Mouse (Mus musculus): ENCODE measurements around the gene Hopx. TPM values are rescaled to one million over a fixed set of nuclear protein-coding genes. Genes with fewer than 3 reads are reported as not detected.

Gene Hopx
- polyA plus RNA-seq, 1 experiment from 2014 or later, result 0.14 TPM

- no peak overlapping the region for H3K4me2 ChIP-seq
- DNase-seq, result peak; percentile 20
- no peak overlapping the region for H3K9ac ChIP-seq
- no peak overlapping the region for H3K4me3 ChIP-seq (replicated peaks)
- no peak overlapping the region for H3K27ac ChIP-seq
- H3K9me3 ChIP-seq (replicated peaks), result no peaks in the 10 kb centered on the region
- no peaks in the 10 kb centered on the region for H3K36me3 ChIP-seq
- H3K27me3 ChIP-seq, result peaks cover 16% of the 10 kb centered on the region
- ATAC-seq (ENCODE audit: low read depth), result no peak
- WGBS (ENCODE audit: insufficient replicate concordance), result 22% methylated on average over 1 of the region's 1 CpGs
- peaks cover 3% of the 10 kb centered on the region; the same call in 1 of the 2 replicates for H3K4me1 ChIP-seq (replicated peaks)
Measured at GRCm38 (mm10) chr5:77089294-77089693, 25.6 kb downstream of the Hopx start.

GRCm38 (mm10) chr5:77087122-77087521, 27.8 kb downstream of the Hopx start:
- H3K4me2 ChIP-seq, result no peak overlapping the region
- 68% methylated on average over 3 of the region's 3 CpGs for WGBS (ENCODE audit: insufficient replicate concordance)

GRCm38 (mm10) chr5:77086541-77086940, 28.4 kb downstream of the Hopx start:
- Histone ChIP-seq H3K4me1 (replicated peaks) (no peaks in the 10 kb centered on the region), H3K9me3 (replicated peaks) (no peaks in the 10 kb centered on the region), H3K4me3 (replicated peaks) (no peak overlapping the region), H3K27me3 (no peaks in the 10 kb centered on the region), H3K36me3 (no peaks in the 10 kb centered on the region), H3K4me2 (no peak overlapping the region), H3K9ac (no peak overlapping the region), H3K27ac (no peak overlapping the region)
- DNase-seq (no peak), ATAC-seq (ENCODE audit: low read depth) (no peak)
- WGBS (ENCODE audit: insufficient replicate concordance), result 73% methylated on average over 7 of the region's 7 CpGs

More at GRCm38 (mm10) chr5:77087122-77087521, 27.8 kb downstream of the Hopx start:
- DNase-seq, result no peak
- H3K27ac ChIP-seq, result no peak overlapping the region
- H3K4me1 ChIP-seq (replicated peaks), result no peaks in the 10 kb centered on the region
- H3K27me3 ChIP-seq, result no peaks in the 10 kb centered on the region
- no peaks in the 10 kb centered on the region for H3K36me3 ChIP-seq
- no peak overlapping the region for H3K4me3 ChIP-seq (replicated peaks)
- no peaks in the 10 kb centered on the region for H3K9me3 ChIP-seq (replicated peaks)
- H3K9ac ChIP-seq, result no peak overlapping the region
- ATAC-seq (ENCODE audit: low read depth), result no peak

- no peaks in the 10 kb centered on the region for H3K4me1 ChIP-seq (replicated peaks)
- 69% methylated on average over 10 of the region's 10 CpGs for WGBS (ENCODE audit: insufficient replicate concordance)
- no peak overlapping the region for H3K4me2 ChIP-seq
- no peaks in the 10 kb centered on the region for H3K27me3 ChIP-seq
- no peak overlapping the region for H3K9ac ChIP-seq
- ATAC-seq (ENCODE audit: low read depth) (no peak), DNase-seq (no peak)
- H3K36me3 ChIP-seq, result no peaks in the 10 kb centered on the region
- no peak overlapping the region for H3K4me3 ChIP-seq (replicated peaks)
- no peaks in the 10 kb centered on the region for H3K9me3 ChIP-seq (replicated peaks)
- H3K27ac ChIP-seq, result no peak overlapping the region
Measured at GRCm38 (mm10) chr5:77085753-77086450, 29.0 kb downstream of the Hopx start.

GRCm38 (mm10) chr5:77084418-77084817, 30.5 kb downstream of the Hopx start:
- Histone ChIP-seq H3K4me2 (no peak overlapping the region), H3K27ac (no peak overlapping the region), H3K4me1 (replicated peaks) (no peaks in the 10 kb centered on the region), H3K4me3 (replicated peaks) (no peak overlapping the region), H3K9me3 (replicated peaks) (no peaks in the 10 kb centered on the region), H3K27me3 (no peaks in the 10 kb centered on the region), H3K36me3 (no peaks in the 10 kb centered on the region), H3K9ac (no peak overlapping the region)
- ATAC-seq (ENCODE audit: low read depth), result no peak
- no peak for DNase-seq
- WGBS (ENCODE audit: insufficient replicate concordance), result 76% methylated on average over 4 of the region's 4 CpGs

- ATAC-seq (ENCODE audit: low read depth) (no peak), DNase-seq (no peak)
- Histone ChIP-seq H3K4me2 (no peak overlapping the region), H3K4me1 (replicated peaks) (no peaks in the 10 kb centered on the region), H3K27me3 (no peaks in the 10 kb centered on the region), H3K4me3 (replicated peaks) (no peak overlapping the region), H3K9ac (no peak overlapping the region), H3K27ac (no peak overlapping the region), H3K9me3 (replicated peaks) (no peaks in the 10 kb centered on the region), H3K36me3 (no peaks in the 10 kb centered on the region)
- 63% methylated on average over 7 of the region's 7 CpGs for WGBS (ENCODE audit: insufficient replicate concordance)
Measured at GRCm38 (mm10) chr5:77082735-77083134, 32.2 kb downstream of the Hopx start.

GRCm38 (mm10) chr5:77080761-77081160, 34.2 kb downstream of the Hopx start:
- Histone ChIP-seq H3K9me3 (replicated peaks) (no peaks in the 10 kb centered on the region), H3K4me1 (replicated peaks) (no peaks in the 10 kb centered on the region), H3K36me3 (no peaks in the 10 kb centered on the region), H3K4me2 (no peak overlapping the region), H3K9ac (no peak overlapping the region), H3K27me3 (no peaks in the 10 kb centered on the region), H3K4me3 (replicated peaks) (no peak overlapping the region), H3K27ac (no peak overlapping the region)
- ATAC-seq (ENCODE audit: low read depth) (no peak), DNase-seq (no peak)
- 76% methylated on average over 4 of the region's 4 CpGs for whole genome bisulfite sequencing (ENCODE audit: insufficient replicate concordance)

GRCm38 (mm10) chr5:77075951-77076350, 39.0 kb downstream of the Hopx start:
- DNase-seq (no peak), ATAC-seq (ENCODE audit: low read depth) (no peak)
- Histone ChIP-seq H3K4me1 (replicated peaks) (no peaks in the 10 kb centered on the region), H3K9ac (no peak overlapping the region), H3K4me2 (no peak overlapping the region), H3K4me3 (replicated peaks) (no peak overlapping the region), H3K27me3 (no peaks in the 10 kb centered on the region; the same call in 1 of the 2 replicates), H3K9me3 (replicated peaks) (no peaks in the 10 kb centered on the region), H3K27ac (no peak overlapping the region), H3K36me3 (no peaks in the 10 kb centered on the region)
- WGBS (ENCODE audit: insufficient replicate concordance), result 77% methylated on average over 4 of the region's 4 CpGs

- 54% methylated on average over 2 of the region's 2 CpGs for WGBS (ENCODE audit: insufficient replicate concordance)
- DNase-seq, result no peak
- no peak overlapping the region for H3K4me2 ChIP-seq
- H3K4me3 ChIP-seq (replicated peaks), result no peak overlapping the region
- no peak for ATAC-seq (ENCODE audit: low read depth)
- no peaks in the 10 kb centered on the region for H3K36me3 ChIP-seq
- H3K27me3 ChIP-seq, result no peaks in the 10 kb centered on the region; the same call in 1 of the 2 replicates
- H3K4me1 ChIP-seq (replicated peaks), result no peaks in the 10 kb centered on the region
- H3K9me3 ChIP-seq (replicated peaks), result no peaks in the 10 kb centered on the region
- H3K27ac ChIP-seq, result no peak overlapping the region
- no peak overlapping the region for H3K9ac ChIP-seq
Measured at GRCm38 (mm10) chr5:77074914-77075313, 40.0 kb downstream of the Hopx start.

- Histone ChIP-seq H3K36me3 (no peaks in the 10 kb centered on the region), H3K4me2 (no peak overlapping the region), H3K9ac (no peak overlapping the region), H3K27me3 (no peaks in the 10 kb centered on the region; the same call in 1 of the 2 replicates), H3K9me3 (replicated peaks) (no peaks in the 10 kb centered on the region), H3K4me3 (replicated peaks) (no peak overlapping the region), H3K4me1 (replicated peaks) (no peaks in the 10 kb centered on the region), H3K27ac (no peak overlapping the region)
- 67% methylated on average over 8 of the region's 8 CpGs for whole genome bisulfite sequencing (ENCODE audit: insufficient replicate concordance)
- no peak for DNase-seq
- ATAC-seq (ENCODE audit: low read depth), result no peak
Measured at GRCm38 (mm10) chr5:77073794-77074193, 41.1 kb downstream of the Hopx start.

- Histone ChIP-seq H3K4me2 (no peak overlapping the region), H3K27ac (no peak overlapping the region), H3K4me1 (replicated peaks) (no peaks in the 10 kb centered on the region), H3K4me3 (replicated peaks) (no peak overlapping the region), H3K27me3 (no peaks in the 10 kb centered on the region; the same call in 1 of the 2 replicates), H3K36me3 (no peaks in the 10 kb centered on the region), H3K9ac (no peak overlapping the region), H3K9me3 (replicated peaks) (no peaks in the 10 kb centered on the region)
- no peak for DNase-seq
- 66% methylated on average over 3 of the region's 3 CpGs for WGBS (ENCODE audit: insufficient replicate concordance)
- no peak for ATAC-seq (ENCODE audit: low read depth)
Measured at GRCm38 (mm10) chr5:77071626-77072025, 43.3 kb downstream of the Hopx start.

- DNase-seq, result no peak
- no peak overlapping the region for H3K4me2 ChIP-seq
- no peak for ATAC-seq (ENCODE audit: low read depth)
- no peaks in the 10 kb centered on the region; the same call in 1 of the 2 replicates for H3K27me3 ChIP-seq
- H3K9ac ChIP-seq, result no peak overlapping the region
- H3K27ac ChIP-seq, result no peak overlapping the region
- H3K4me1 ChIP-seq (replicated peaks), result no peaks in the 10 kb centered on the region
- no peaks in the 10 kb centered on the region for H3K36me3 ChIP-seq
- no peak overlapping the region for H3K4me3 ChIP-seq (replicated peaks)
- H3K9me3 ChIP-seq (replicated peaks), result no peaks in the 10 kb centered on the region
- WGBS (ENCODE audit: insufficient replicate concordance), result 70% methylated on average over 2 of the region's 2 CpGs
Measured at GRCm38 (mm10) chr5:77070987-77071386, 43.9 kb downstream of the Hopx start.
